Mouse (Mus musculus) MEL (cell line): ENCODE measurements around the gene Ccl20. TPM values are rescaled to one million over a fixed set of nuclear protein-coding genes. Genes with fewer than 3 reads are reported as not detected.

Source experiments
- polyA plus RNA-seq, 2 experiments: library from polyadenylated mRNA; stranded (reverse) in 1 of 2; unstranded in 1 of 2; fragments of >175 nt in 1 of 2; fragments of >200 nt in 1 of 2; gene quantifications; 2 replicates each; pipeline versions ENCODE4 v1.2.1 to v1.2.4; 2012; ENCODE audit warnings: low replicate concordance in 2 of 2, low read depth in 1 of 2; ENCODE audit not compliant: insufficient read length in 2 of 2, insufficient read depth in 1 of 2, missing spikeins in 1 of 2
- total RNA-seq: library from RNA; depleted of rRNA; stranded (reverse); fragments of 300-350 nt; gene quantifications from 2 replicates; pipeline ENCODE4 v1.2.3, GENCODE M21; 2012; rRNA removed

Gene Ccl20
- total and polyA plus RNA-seq, 3 experiments, result not detected

Other genes starting within 250 kb of the Ccl20 start
- 0.15 TPM in 1 of 2 replicates, not detected in the other for gene A030005L19Rik, start 203.4 kb upstream of the Ccl20 start, total RNA-seq
- under 1 TPM in 1 of 2 experiments, not detected in 1; 0.26 TPM for gene A030005L19Rik, start 203.4 kb upstream of the Ccl20 start, polyA plus RNA-seq
- gene A030014E15Rik, start 191.8 kb upstream of the Ccl20 start, total RNA-seq, result not detected in 2 replicates
- not detected for gene A030014E15Rik, start 191.8 kb upstream of the Ccl20 start, polyA plus RNA-seq
- gene Gm6217, start 185.4 kb upstream of the Ccl20 start, total RNA-seq, result not detected in 2 replicates
- not detected for gene Gm6217, start 185.4 kb upstream of the Ccl20 start, polyA plus RNA-seq
- gene A030003K21Rik, start 173.4 kb upstream of the Ccl20 start, total RNA-seq, result not detected in 2 replicates
- gene A030003K21Rik, start 173.4 kb upstream of the Ccl20 start, polyA plus RNA-seq, result not detected
- not detected in 2 replicates for gene Gm7544, start 160.8 kb upstream of the Ccl20 start, total RNA-seq
- not detected for gene Gm7544, start 160.8 kb upstream of the Ccl20 start, polyA plus RNA-seq
- gene Gm47955, start 156.5 kb upstream of the Ccl20 start, total RNA-seq, result not detected in 2 replicates
- not detected for gene Gm47955, start 156.5 kb upstream of the Ccl20 start, polyA plus RNA-seq
- not detected in 2 replicates for gene Gm47959, start 116.2 kb upstream of the Ccl20 start, total RNA-seq
- gene Gm47959, start 116.2 kb upstream of the Ccl20 start, polyA plus RNA-seq, result not detected
- gene Slc19a3, start 78.3 kb upstream of the Ccl20 start, total RNA-seq, result not detected in 2 replicates
- not detected for gene Slc19a3, start 78.3 kb upstream of the Ccl20 start, polyA plus RNA-seq
- gene Krtap28-10, start 74.3 kb upstream of the Ccl20 start, total RNA-seq, result not detected in 2 replicates
- not detected for gene Krtap28-10, start 74.3 kb upstream of the Ccl20 start, polyA plus RNA-seq
- not detected in 2 replicates for gene Gm47969, start 71.8 kb upstream of the Ccl20 start, total RNA-seq
- not detected for gene Gm47969, start 71.8 kb upstream of the Ccl20 start, polyA plus RNA-seq
- not detected in 2 replicates for gene A030005K14Rik, start 57.4 kb upstream of the Ccl20 start, total RNA-seq
- gene A030005K14Rik, start 57.4 kb upstream of the Ccl20 start, polyA plus RNA-seq, result not detected
- not detected in 2 replicates for gene Krtap28-13, start 55.8 kb upstream of the Ccl20 start, total RNA-seq
- not detected for gene Krtap28-13, start 55.8 kb upstream of the Ccl20 start, polyA plus RNA-seq
- gene Daw1, start 43.0 kb downstream of the Ccl20 start, total RNA-seq, result not detected in 2 replicates
- not detected for gene Daw1, start 43.0 kb downstream of the Ccl20 start, polyA plus RNA-seq